Mouse (Mus musculus) 3T3-L1 (cell line): ENCODE measurements around the gene Tmem104.

Experiments used
- DNase-seq: peaks from one replicate; pipeline ENCODE4 v3.0.0-alpha.2; 2015; ENCODE audit warnings: low read depth, low spot score

Tmem104 gene

GRCm38 (mm10) chr11:115198932-115199384, 11.7 kb downstream of the Tmem104 start:
- no peak for DNase-seq

- no peak for DNase-seq
Measured at GRCm38 (mm10) chr11:115200520-115200919, 13.2 kb downstream of the Tmem104 start.

- DNase-seq: peak; percentile 79
Measured at GRCm38 (mm10) chr11:115202316-115202715, 15.0 kb downstream of the Tmem104 start.

GRCm38 (mm10) chr11:115202756-115203155, 15.5 kb downstream of the Tmem104 start:
- no peak for DNase-seq

GRCm38 (mm10) chr11:115208126-115208525, 20.8 kb downstream of the Tmem104 start:
- no peak for DNase-seq

GRCm38 (mm10) chr11:115208776-115209732, 21.8 kb downstream of the Tmem104 start:
- no peak for DNase-seq

GRCm38 (mm10) chr11:115209958-115210357, 22.7 kb downstream of the Tmem104 start:
- DNase-seq: no peak

- no peak for DNase-seq
Measured at GRCm38 (mm10) chr11:115212116-115212515, 24.8 kb downstream of the Tmem104 start.

- no peak for DNase-seq
Measured at GRCm38 (mm10) chr11:115215123-115215522, 27.8 kb downstream of the Tmem104 start.

GRCm38 (mm10) chr11:115217439-115218410, 30.4 kb downstream of the Tmem104 start:
- peak; percentile 41 for DNase-seq

GRCm38 (mm10) chr11:115219263-115219662, 32.0 kb downstream of the Tmem104 start:
- peak; percentile 82 for DNase-seq

GRCm38 (mm10) chr11:115219685-115220084, 32.4 kb downstream of the Tmem104 start:
- DNase-seq: no peak

- no peak for DNase-seq
Measured at GRCm38 (mm10) chr11:115222077-115222476, 34.8 kb downstream of the Tmem104 start.

- DNase-seq: peak; percentile 12
Measured at GRCm38 (mm10) chr11:115222570-115222969, 35.3 kb downstream of the Tmem104 start.

GRCm38 (mm10) chr11:115223451-115223850, 36.2 kb downstream of the Tmem104 start:
- no peak for DNase-seq

- no peak for DNase-seq
Measured at GRCm38 (mm10) chr11:115223877-115224276, 36.6 kb downstream of the Tmem104 start.

GRCm38 (mm10) chr11:115224889-115225288, 37.6 kb downstream of the Tmem104 start:
- DNase-seq: peak; percentile 20

GRCm38 (mm10) chr11:115225301-115225700, 38.0 kb downstream of the Tmem104 start:
- no peak for DNase-seq

- no peak for DNase-seq
Measured at GRCm38 (mm10) chr11:115226811-115227491, 39.7 kb downstream of the Tmem104 start.

- DNase-seq: no peak
Measured at GRCm38 (mm10) chr11:115227640-115228039, 40.4 kb downstream of the Tmem104 start.

- no peak for DNase-seq
Measured at GRCm38 (mm10) chr11:115228430-115228829, 41.1 kb downstream of the Tmem104 start.
